Mouse (Mus musculus): ENCODE measurements around the gene Rbm42.

- TF ChIP-seq CTCF (IDR thresholded peaks at IDR 0.05; ENCODE audit: extremely low read depth, insufficient read depth, low read length) (no peak), POLR2A (IDR thresholded peaks at IDR 0.05; ENCODE audit: extremely low read depth, insufficient read depth, low read length) (no peak)
These were observed 13.7 kb downstream of the Rbm42 start for GRCm38 (mm10) chr7:30636395-30636794.
